Mouse (Mus musculus) lung, postnatal 36 days (tissue): ENCODE measurements around the gene Slfnl1.

ENCODE experiments used
- DNase-seq: peaks from one replicate; pipeline ENCODE4 v3.0.0; 2022; ENCODE audit warnings: mixed read lengths

The Slfnl1 gene

DNA sequence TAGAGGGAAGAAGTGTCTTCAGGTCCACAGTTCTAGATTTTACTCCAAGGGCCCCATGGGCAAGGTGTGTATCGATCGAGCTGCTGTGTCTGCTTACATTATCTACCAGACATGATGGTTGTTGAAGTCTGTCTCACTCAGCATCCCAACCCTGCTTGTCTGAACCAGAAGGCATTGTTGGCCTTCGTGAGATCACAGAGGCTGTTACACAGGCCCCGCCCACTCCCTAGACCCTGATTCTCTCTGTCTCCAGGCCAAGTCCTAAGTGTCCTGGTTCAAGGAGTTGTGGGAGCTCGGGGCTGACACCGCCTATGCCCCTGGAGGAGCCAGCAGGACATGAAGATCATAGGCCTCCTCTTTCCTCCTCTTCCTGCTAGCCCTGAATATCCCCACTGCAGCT is at the start of gene Slfnl1:
Gene Slfnl1, plus strand, starts transcription at position 246 of the 400 bp plus-strand sequence.
- no peak for DNase-seq

DNA sequence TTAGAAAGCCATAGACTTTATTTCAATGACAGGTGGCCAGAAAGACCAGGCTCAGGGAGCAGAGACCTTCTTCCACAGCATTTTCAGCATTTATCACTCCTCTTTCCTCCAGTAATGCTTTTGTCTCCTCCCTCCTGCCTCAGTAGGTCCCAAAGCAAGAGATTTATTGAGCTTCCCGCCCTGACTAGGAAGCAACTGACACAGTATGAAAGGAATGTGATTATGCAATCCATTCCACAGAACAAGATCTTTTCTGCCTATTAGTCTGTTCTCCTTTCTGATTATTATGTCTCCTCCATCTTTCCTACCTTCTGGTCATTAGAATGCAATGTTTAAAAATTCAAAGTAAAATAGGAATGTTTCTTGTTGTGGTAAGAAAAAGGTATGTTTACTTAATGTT is 44.3 kb upstream of the Slfnl1 start:
- DNase-seq: no peak

GRCm38 (mm10) chr4:120506955-120507354 is 25.1 kb upstream of the Slfnl1 start:
- DNase-seq: no peak

- DNase-seq: no peak
Observed at GRCm38 (mm10) chr4:120511203-120511602, 20.8 kb upstream of the Slfnl1 start.

- DNase-seq: no peak
Observed at GRCm38 (mm10) chr4:120514366-120514765, 17.7 kb upstream of the Slfnl1 start.

DNA sequence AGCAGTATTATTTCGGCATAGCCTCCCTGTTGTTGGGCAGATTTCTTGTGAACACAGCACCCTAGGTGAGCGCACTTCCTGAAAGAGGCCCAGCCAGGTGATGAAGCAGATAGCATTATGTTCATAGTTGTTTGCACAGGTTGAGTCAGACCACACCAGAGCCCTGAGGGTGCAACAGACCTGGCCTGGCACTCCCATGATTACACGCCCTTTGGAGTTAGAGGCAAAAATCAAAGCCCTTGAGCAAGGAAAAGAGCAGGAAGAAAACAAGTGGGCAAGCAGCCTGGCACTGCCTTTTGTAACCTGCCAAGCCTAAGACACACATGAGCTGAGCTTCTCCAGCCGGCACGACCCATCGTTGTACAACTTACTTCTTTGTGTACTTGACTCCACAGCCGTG is 15.5 kb upstream of the Slfnl1 start:
- DNase-seq: peak; percentile 62

DNA sequence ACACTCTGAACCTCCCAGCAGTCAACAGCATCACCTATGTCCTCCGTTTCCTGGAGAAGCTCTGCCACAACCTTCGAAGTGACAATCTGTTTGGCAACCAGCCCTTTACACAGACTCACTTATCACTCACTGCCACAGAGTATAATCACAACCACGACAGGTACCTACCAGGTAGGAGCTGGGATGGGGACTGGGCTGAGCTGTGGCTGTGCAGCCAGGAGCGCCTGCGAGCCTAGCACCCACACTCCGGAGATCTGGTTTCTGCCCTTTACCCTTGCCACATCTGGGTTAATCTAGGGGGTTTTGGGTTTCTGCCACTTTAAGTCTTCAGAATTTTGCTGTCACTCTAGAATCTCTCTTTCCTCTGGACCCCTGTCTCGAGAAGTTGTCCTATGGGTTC is 15.1 kb upstream of the Slfnl1 start:
- DNase-seq: no peak

DNA sequence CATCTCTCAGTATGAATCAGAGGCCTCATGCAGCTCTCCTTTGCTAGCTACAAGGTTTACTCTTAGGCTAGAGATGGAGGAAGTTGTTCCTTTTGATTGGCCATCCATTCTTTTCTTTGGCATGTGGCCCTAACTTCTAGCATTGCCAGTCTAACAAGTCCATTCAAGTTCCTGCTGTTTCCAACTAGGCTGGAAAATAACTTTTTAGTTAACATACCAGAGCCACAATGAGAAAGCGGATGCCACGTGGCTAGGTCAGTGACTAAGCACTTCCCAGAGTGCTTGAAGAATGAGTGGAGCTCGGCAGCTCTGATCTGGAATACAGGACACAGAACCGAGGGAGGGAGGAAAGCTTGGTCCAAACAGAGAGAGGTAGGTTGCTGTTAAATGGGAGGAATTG is 14.7 kb upstream of the Slfnl1 start:
- DNase-seq: peak; percentile 83

DNA sequence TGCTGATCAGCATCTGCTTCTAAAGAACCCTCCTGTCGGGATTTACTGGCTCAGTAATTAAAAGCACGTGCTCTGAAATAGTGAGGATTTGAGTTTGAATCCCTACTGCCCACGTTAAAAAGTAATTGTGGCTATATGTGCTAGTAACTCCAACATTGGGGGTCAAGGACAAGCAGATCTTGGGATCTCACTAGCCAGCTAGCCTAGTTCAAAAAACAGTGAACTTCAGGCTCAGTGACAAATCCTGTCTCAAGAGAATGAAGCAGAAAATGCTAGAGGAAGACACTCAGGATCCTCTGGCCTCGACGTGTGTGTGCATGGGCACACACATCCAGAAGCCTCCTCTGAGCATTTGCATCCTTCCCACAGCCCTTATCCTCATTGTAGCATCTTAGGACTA is 10.3 kb upstream of the Slfnl1 start:
- DNase-seq: no peak

GRCm38 (mm10) chr4:120522351-120522750 is 9.7 kb upstream of the Slfnl1 start:
- no peak for DNase-seq

DNA sequence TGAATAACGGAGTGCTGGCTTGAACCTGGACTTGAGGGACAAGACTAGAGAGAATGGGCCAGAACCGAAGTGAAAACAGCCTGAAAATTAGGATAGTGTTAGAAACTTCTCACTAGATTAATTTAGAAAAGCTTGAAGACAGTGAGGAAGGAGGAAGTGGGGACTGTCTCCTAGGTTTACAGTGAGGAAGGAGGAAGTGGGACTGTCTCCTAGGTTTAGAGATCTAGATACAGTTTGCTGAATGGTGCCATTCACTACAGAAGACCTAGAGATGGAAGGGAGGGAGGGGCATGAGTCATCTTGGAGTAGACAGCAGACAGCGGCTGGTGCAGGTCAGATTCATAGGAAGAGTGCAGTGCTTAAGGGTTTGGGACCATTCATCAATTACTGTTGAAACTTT is 8.9 kb upstream of the Slfnl1 start:
- DNase-seq: no peak

GRCm38 (mm10) chr4:120528171-120528570 is 3.9 kb upstream of the Slfnl1 start:
- no peak for DNase-seq

GRCm38 (mm10) chr4:120538664-120539063 is 6.6 kb downstream of the Slfnl1 start:
- no peak for DNase-seq

DNA sequence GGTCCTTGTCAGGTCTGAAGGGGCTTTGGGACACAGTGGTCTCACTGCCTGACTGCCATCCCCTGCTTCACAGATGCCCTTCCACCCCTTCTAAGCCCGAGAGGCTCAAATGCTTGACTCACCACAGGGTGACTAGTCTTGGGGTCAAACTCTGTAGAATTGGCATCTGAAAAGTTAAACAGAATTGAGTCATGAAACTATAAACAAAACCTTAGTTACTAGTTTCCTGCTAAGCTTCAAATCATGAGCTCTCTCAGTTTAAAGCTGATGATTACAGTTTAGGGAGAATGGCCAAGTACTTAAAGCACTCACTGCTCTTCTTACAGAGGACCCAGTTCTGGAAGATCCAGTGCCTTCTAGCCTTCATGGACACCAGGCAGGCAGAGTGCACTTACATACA is 12.9 kb downstream of the Slfnl1 start:
- no peak for DNase-seq

- peak; percentile 65 for DNase-seq
Observed at GRCm38 (mm10) chr4:120556592-120556991, 24.6 kb downstream of the Slfnl1 start.

DNA sequence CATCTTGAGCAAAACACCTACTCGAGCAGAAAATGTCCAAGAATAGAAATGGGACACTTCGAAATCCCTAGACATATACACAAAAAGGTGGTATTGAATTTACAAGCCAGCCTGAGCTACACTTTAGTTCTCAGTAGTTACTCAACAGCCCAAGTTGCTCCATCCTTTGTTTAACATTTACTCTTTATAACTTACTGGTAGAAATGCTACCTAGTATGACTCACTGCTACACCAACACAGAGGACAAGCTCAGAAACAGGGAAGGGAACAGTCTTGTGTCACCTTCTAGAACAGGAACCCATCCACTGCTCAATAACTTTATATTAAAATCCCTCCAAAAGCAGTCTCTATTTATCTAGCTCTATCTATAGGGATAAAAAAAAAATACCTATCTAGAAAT is 33.7 kb downstream of the Slfnl1 start:
- DNase-seq: peak; percentile 21

DNA sequence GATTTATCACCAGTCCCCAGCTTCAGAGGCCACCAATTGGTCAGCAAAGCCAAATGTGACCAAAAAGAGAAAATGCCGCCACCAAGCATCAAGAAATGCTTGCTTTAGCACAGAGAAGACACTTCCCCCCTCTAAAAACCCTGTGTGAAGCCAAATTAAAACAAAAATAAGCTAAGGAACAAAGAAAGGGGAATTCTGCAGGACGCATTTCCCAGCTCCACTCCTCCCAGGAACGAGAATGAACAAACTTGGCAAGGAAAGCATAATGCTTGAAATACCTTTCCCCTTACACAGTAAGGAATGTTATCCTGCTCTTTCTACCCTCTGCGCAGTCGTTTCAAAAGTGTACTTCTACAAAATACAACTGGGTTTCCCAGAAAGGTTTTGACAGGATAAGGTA is 36.0 kb downstream of the Slfnl1 start:
- DNase-seq: peak; percentile 63

DNA sequence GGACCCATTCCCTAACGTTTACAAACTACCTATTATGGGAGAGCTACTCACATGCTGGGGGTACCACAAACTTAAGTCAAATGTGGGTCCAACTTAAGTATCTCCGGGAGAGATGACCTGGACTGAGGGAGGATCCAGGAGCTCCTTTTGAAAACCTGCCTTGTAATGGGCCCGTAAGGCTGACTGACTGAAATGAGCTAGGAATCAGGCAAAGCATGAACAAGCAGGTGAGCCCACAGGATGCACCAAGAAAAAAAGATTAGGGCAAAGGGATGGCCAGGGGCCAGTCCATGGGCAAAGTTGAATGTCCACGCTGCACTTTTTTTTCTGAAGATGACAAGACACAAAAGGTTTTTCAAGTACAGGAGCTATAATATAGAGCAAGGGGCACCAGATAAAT is 37.0 kb downstream of the Slfnl1 start:
- peak; percentile 3 for DNase-seq

DNA sequence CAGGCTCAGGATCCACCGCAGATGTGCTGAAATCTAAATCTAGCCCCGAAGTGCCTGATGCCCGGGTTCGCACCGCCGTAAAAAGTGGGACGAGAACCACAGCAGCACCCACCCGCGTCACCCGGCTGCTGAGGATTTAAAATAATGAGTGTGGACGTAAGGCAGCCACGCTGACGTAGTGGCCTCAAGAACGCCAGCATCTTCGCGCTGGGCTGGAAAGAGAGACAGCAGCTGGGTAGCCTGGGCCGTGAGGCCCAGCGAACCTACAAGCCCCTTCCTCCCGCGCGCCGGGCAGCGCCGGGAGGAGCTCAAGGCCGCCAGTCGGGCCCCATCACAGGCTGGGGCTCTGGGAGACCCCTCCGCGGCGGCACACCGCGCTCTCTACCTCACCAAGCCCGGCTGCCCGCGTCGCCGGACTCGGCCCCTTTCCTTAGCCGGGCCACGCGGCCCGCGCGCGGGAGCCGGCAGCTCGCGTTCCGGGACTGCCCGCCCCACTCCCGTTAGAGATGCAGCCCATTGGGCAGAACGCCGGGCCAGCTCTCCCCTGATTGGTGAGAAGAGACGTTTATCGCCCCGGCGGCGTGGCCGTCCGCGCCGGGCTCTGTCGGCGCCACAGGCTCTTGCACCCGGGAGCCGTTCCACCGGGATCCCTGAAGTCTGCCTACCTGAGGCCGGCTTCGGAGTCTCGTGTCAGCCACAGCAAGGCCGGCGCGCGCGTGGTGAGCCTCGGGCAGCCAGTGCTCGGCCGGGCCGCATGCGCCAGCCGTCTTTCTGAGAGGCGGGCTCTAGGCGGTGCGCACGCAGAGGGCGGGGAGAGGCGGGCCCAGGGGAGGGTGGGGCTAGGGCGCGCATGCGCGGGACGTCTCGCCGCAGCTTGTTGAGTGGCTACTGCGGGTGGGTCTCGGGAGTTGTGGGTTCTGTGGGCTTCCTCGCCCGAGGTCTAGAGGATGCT is 37.7 kb downstream of the Slfnl1 start, which contains the start of gene Ctps:
Gene Ctps, minus strand, starts transcription at position 791 of the 952 bp plus-strand sequence.
- DNase-seq: peak; percentile 94

DNA sequence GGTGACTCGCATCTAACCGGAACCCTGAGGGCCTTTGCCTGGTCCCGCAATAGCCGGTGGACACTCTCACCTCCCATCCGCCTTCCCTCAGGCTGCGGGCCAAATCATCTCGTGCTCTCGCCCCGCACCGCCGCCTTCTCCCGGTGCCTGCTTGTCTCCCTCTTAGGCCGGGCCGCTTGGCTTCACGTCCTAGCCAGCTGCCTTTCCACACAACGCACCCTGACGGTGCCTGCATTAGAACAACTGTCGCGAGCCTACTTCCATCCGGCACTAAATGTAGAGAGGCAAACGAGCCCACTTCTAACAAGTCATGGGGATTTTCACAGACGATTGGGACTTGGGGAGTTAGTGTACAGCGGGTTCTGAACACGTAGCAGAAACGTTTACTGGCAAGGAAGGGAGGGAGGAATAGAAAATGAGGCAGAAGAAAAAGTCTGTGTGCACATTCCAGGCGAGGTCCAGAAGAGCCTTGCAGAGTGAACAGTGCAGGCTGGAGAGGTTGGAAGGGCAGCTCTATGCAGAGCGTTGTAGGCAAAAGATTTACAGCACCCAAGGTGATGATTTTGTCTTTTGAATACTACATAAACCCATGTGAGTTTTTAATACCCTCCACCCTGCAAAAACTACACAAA is 38.5 kb downstream of the Slfnl1 start:
- no peak for DNase-seq

- DNase-seq: peak; percentile 4
Observed at GRCm38 (mm10) chr4:120571070-120571464, 39.0 kb downstream of the Slfnl1 start.

GRCm38 (mm10) chr4:120571691-120572090 is 39.7 kb downstream of the Slfnl1 start:
- DNase-seq: peak; percentile 10

GRCm38 (mm10) chr4:120580894-120581293 is 48.9 kb downstream of the Slfnl1 start:
- DNase-seq: no peak

DNA sequence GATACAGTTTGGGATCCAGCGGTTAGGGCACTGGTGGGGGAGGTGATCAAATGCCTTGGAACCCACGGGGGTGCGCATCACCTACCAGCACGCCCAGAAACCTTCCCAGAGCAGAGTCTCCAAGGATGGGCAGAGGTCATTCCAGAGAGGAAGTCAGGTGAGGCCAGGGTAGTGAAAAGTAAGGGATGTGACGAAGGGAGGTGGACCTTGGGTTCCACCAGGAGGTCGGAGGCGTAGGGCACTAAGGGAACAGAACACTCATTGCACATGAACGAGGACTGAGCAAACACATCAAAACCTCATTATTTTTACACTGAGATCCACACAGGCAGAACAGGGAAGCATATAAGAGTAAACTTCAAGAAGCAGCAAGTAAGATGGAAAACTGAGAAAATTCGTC is 49.7 kb downstream of the Slfnl1 start:
- DNase-seq: no peak
